Mouse (Mus musculus) kidney, adult 2 months (tissue): ENCODE results near the gene Lrp2. TPM values are rescaled to one million over a fixed set of nuclear protein-coding genes. Genes with fewer than 3 reads are reported as not detected.

Experiments
- DNase-seq: peaks from one replicate; pipeline ENCODE4 v3.0.0; 2021
- H3K27ac ChIP-seq: fragments of 200-500 bp; 2 replicates; pipeline ENCODE4 v1.5.1; 2012; ENCODE audit warnings: low read depth, low read length, control low read depth, inconsistent platforms; ENCODE audit not compliant: insufficient read depth
- H3K27me3 ChIP-seq: fragments of 200-500 bp; replicated peaks from 2 replicates; pipeline ENCODE4 v1.6.1; 2012; ENCODE audit warnings: mild to moderate bottlenecking, moderate library complexity, low read length, inconsistent platforms; ENCODE audit not compliant: control insufficient read depth, insufficient read depth
- H3K36me3 ChIP-seq: fragments of 200-500 bp; 2 replicates; pipeline ENCODE4 v1.6.1; 2012; ENCODE audit warnings: mild to moderate bottlenecking, moderate library complexity, low read length, inconsistent platforms; ENCODE audit not compliant: control insufficient read depth, insufficient read depth
- H3K4me1 ChIP-seq: fragments of 200-500 bp; 2 replicates; pipeline ENCODE4 v1.6.1; 2011; ENCODE audit warnings: low read length; ENCODE audit not compliant: control insufficient read depth, insufficient read depth
- H3K4me3 ChIP-seq: fragments of 200-500 bp; 2 replicates; pipeline ENCODE4 v1.5.1; 2011; ENCODE audit warnings: mild to moderate bottlenecking, low read depth, low read length, control low read depth; ENCODE audit not compliant: insufficient read depth
- CTCF ChIP-seq: fragments of 200-500 bp; conservative IDR thresholded peaks from 2 replicates; pipeline ENCODE4 v1.5.1; 2011; ENCODE audit warnings: low read depth, mild to moderate bottlenecking, control low read depth, low read length, moderate library complexity, mixed read lengths; ENCODE audit not compliant: insufficient read depth, insufficient read length
- POLR2A ChIP-seq: fragments of 200-500 bp; IDR thresholded peaks from one replicate; pipeline ENCODE4 v1.6.1; 2011; ENCODE audit warnings: low read depth, low read length, control low read depth
- WGBS: fragments of 180-500 bp; shearing (Covaris S2); methylation state at CpG from one replicate; pipeline ENCODE4 v1.1.7; 2018; 5-methylcytosine and 5-hydroxymethylcytosine counted together
- polyA plus RNA-seq: library from polyadenylated mRNA; depleted of rRNA; stranded (reverse); fragments of >200 nt; gene quantifications from 2 replicates; pipeline ENCODE4 v1.2.3, GENCODE M21; 2012; rRNA removed

Lrp2 gene
- polyA plus RNA-seq, result 283 and 389 TPM in 2 replicates

- peaks cover 9% of the 10 kb centered on the region for H3K4me1 ChIP-seq
- peak; percentile 94 for TF ChIP-seq POLR2A
- TF ChIP-seq CTCF, result no peak
- peak within 1 kb of the TSS; percentile 91 for H3K27ac ChIP-seq
- no peaks in the 10 kb centered on the region for H3K27me3 ChIP-seq
- no peaks in the 10 kb centered on the region; the same call in 1 of the 2 replicates for H3K36me3 ChIP-seq
- DNase-seq, result peak; percentile 94
- H3K4me3 ChIP-seq, result peak within 1 kb of the TSS; percentile 60
- WGBS, result under 1% methylated on average over 45 of the region's 45 CpGs
These were observed at the start of gene Lrp2 for GRCm38 (mm10) chr2:69585886-69586398. Lrp2 (minus strand) TSS chr2:69586065.

- no peaks in the 10 kb centered on the region for H3K27me3 ChIP-seq
- 3% methylated on average over 11 of the region's 11 CpGs for WGBS
- H3K27ac ChIP-seq, result no peak overlapping the region
- peak; percentile 60 for DNase-seq
- H3K36me3 ChIP-seq, result no peaks in the 10 kb centered on the region
- peak overlapping the region; percentile 20; the same call in 1 of the 2 replicates for H3K4me3 ChIP-seq
- TF ChIP-seq CTCF (peak; percentile 78), POLR2A (no peak)
- H3K4me1 ChIP-seq, result no peaks in the 10 kb centered on the region; the same call in 1 of the 2 replicates
These were observed 49.3 kb upstream of the Lrp2 start for GRCm38 (mm10) chr2:69635064-69635701.

- 98% methylated on average over 2 of the region's 2 CpGs for WGBS
- Histone ChIP-seq H3K27ac (no peak overlapping the region), H3K27me3 (no peaks in the 10 kb centered on the region), H3K36me3 (no peaks in the 10 kb centered on the region), H3K4me1 (no peaks in the 10 kb centered on the region; the same call in 1 of the 2 replicates), H3K4me3 (no peak overlapping the region)
- TF ChIP-seq POLR2A, result no peak
- TF ChIP-seq CTCF, result 0 out of 2 replicates have a peak, but pooled peaks have one; percentile 17
- peak; percentile 21 for DNase-seq
These were observed 45.6 kb upstream of the Lrp2 start for GRCm38 (mm10) chr2:69631449-69631848.

- Histone ChIP-seq H3K4me3 (no peak overlapping the region), H3K27ac (no peak overlapping the region), H3K4me1 (no peaks in the 10 kb centered on the region; the same call in 1 of the 2 replicates), H3K36me3 (no peaks in the 10 kb centered on the region), H3K27me3 (no peaks in the 10 kb centered on the region)
- DNase-seq, result peak; percentile 20
- TF ChIP-seq POLR2A (no peak), CTCF (no peak)
- WGBS, result 76% methylated on average over 5 of the region's 5 CpGs
These were observed 44.9 kb upstream of the Lrp2 start for GRCm38 (mm10) chr2:69630792-69631191.

GRCm38 (mm10) chr2:69629914-69630313, 44.0 kb upstream of the Lrp2 start:
- H3K27ac ChIP-seq, result no peak overlapping the region
- no peaks in the 10 kb centered on the region for H3K27me3 ChIP-seq
- H3K4me1 ChIP-seq, result no peaks in the 10 kb centered on the region
- TF ChIP-seq POLR2A, result no peak
- TF ChIP-seq CTCF, result no peak
- 69% methylated on average over 6 of the region's 6 CpGs for WGBS
- H3K4me3 ChIP-seq, result no peak overlapping the region
- H3K36me3 ChIP-seq, result no peaks in the 10 kb centered on the region
- DNase-seq, result no peak

GRCm38 (mm10) chr2:69629215-69629614, 43.4 kb upstream of the Lrp2 start:
- Histone ChIP-seq H3K4me1 (no peaks in the 10 kb centered on the region), H3K36me3 (no peaks in the 10 kb centered on the region), H3K27me3 (no peaks in the 10 kb centered on the region), H3K27ac (no peak overlapping the region), H3K4me3 (no peak overlapping the region)
- peak; percentile 20 for DNase-seq
- TF ChIP-seq POLR2A, result no peak
- no peak for TF ChIP-seq CTCF
- WGBS, result 28% methylated on average over 17 of the region's 17 CpGs

- peak; percentile 54; the same call in 1 of the 2 replicates for TF ChIP-seq CTCF
- TF ChIP-seq POLR2A, result no peak
- H3K36me3 ChIP-seq, result no peaks in the 10 kb centered on the region
- no peak overlapping the region for H3K27ac ChIP-seq
- peak; percentile 46 for DNase-seq
- H3K4me1 ChIP-seq, result no peaks in the 10 kb centered on the region
- no peak overlapping the region for H3K4me3 ChIP-seq
- H3K27me3 ChIP-seq, result no peaks in the 10 kb centered on the region
These were observed 33.4 kb upstream of the Lrp2 start for GRCm38 (mm10) chr2:69619286-69619685.
